Mouse (Mus musculus) stomach, embryonic 16.5 days (tissue): ENCODE measurements around the gene Gfpt2. TPM values are rescaled to one million over a fixed set of nuclear protein-coding genes. Genes with fewer than 3 reads are reported as not detected.
A peak's percentile ranks its signal among the peaks of the same experiment; 100 is the strongest.

Source experiments
- ATAC-seq: fragments of 200-750 bp; cut with Nextera tagmentation; 2 replicates; pipeline ENCODE4 v1.8.0; 2017; ENCODE audit warnings: moderate number of reproducible peaks, moderate TSS enrichment; ENCODE audit not compliant: insufficient read depth, low FRiP score
- H3K27ac ChIP-seq: fragments of 300-500 bp; sonication (generic); 2 replicates; pipeline ENCODE4 v1.5.1; 2014; ENCODE audit warnings: low read length
- H3K27me3 ChIP-seq: fragments of 300-500 bp; sonication (generic); 2 replicates; pipeline ENCODE4 v1.6.1; 2014; ENCODE audit warnings: low read length, control low read depth, mixed read lengths; ENCODE audit not compliant: control insufficient read depth, insufficient read depth
- H3K36me3 ChIP-seq: fragments of 300-500 bp; sonication (generic); 2 replicates; pipeline ENCODE4 v1.6.1; 2014; ENCODE audit warnings: low read length; ENCODE audit not compliant: control insufficient read depth, insufficient read depth
- H3K4me1 ChIP-seq: fragments of 300-500 bp; sonication (generic); 2 replicates; pipeline ENCODE4 v1.6.1; 2014; ENCODE audit warnings: low read length, control low read depth, mixed read lengths; ENCODE audit not compliant: control insufficient read depth, insufficient read depth
- H3K4me2 ChIP-seq: fragments of 300-500 bp; sonication (generic); 2 replicates; pipeline ENCODE4 v1.6.1; 2014; ENCODE audit warnings: low read depth, low read length, mixed read lengths
- H3K4me3 ChIP-seq: fragments of 300-500 bp; sonication (generic); replicated peaks from 2 replicates; pipeline ENCODE4 v1.5.1; 2014; ENCODE audit warnings: mild to moderate bottlenecking, low read length
- H3K9ac ChIP-seq: fragments of 300-500 bp; sonication (generic); 2 replicates; pipeline ENCODE4 v1.6.1; 2014; ENCODE audit warnings: low read length
- H3K9me3 ChIP-seq: fragments of 300-500 bp; sonication (generic); replicated peaks from 2 replicates; pipeline ENCODE4 v1.6.1; 2016; ENCODE audit warnings: low read length, control low read depth; ENCODE audit not compliant: control insufficient read depth
- WGBS: fragments of 180-500 bp; shearing (Covaris S2); extraction: QIAGEN DNeasy Blood & Tissue Kit; methylation state at CpG from one replicate; pipeline ENCODE4 v1.1.7; 2014; 5-methylcytosine and 5-hydroxymethylcytosine counted together
- polyA plus RNA-seq: library from polyadenylated mRNA; unstranded; fragments of >200 nt; fragmentation: Nextera tagmentation; extraction: Ambion mirVana; gene quantifications from 2 replicates; pipeline ENCODE4 v1.2.1, GENCODE M21; 2015

The Gfpt2 gene
- polyA plus RNA-seq, 1 experiment from 2014 or later, result 9.4 TPM

DNA sequence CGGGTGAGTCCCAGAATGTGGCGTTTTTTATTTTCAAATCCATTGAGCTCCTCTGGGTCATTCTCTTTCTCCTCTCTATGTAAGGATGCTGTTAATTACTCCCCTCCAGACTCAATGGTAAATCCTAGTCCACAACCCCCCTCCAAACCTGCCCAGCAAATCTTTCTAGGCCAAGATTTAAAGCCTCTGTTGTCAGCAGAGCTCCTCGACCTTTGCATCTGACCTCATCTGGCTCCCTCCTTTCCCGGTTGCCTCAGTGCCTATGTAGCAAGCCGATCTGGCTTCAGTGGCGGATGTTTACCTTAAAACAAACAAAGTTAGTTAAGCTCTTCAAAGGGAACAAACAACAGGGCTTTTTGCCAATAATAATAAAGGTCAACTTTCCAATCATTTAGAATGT lies 33.3 kb downstream of the Gfpt2 start:
- no peak for ATAC-seq
- H3K4me2 ChIP-seq, result no peak overlapping the region
- H3K4me1 ChIP-seq, result peaks cover 9% of the 10 kb centered on the region; the same call in 1 of the 2 replicates
- no peaks in the 10 kb centered on the region for H3K27me3 ChIP-seq
- H3K27ac ChIP-seq, result no peak overlapping the region
- no peaks in the 10 kb centered on the region for H3K36me3 ChIP-seq
- no peak overlapping the region for H3K4me3 ChIP-seq
- no peak overlapping the region for H3K9ac ChIP-seq
- 34% methylated on average over 6 of the region's 6 CpGs for WGBS
- H3K9me3 ChIP-seq, result no peaks in the 10 kb centered on the region

DNA sequence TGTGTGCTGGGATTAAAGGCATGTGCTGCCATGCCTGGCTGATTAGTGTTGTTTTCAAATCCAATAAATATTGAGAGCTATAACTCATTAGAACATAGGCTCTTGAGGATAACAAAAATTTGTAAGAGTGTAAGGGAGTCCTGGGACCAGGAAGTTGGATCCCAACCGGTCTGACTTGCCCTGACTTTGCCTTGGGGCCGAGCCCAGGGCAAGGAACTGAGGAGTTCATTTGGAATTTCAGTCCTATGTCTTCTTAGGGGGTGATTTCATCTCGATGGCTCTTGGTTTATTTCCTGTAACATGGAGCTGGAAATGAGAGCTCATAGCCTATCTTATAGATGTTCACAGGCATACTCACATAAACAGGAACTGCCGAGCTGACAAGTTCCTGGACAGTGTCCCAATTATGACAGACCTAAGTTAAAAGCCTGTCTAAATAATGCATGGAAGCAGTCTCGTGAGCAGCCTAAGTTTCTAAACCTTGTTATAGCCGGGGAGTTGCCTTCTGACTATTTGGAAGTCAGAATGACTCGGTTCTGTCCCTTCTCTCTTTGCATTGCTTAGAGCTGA lies 35.3 kb downstream of the Gfpt2 start:
- Histone ChIP-seq H3K4me3 (no peak overlapping the region), H3K9ac (no peak overlapping the region), H3K27me3 (no peaks in the 10 kb centered on the region), H3K4me2 (no peak overlapping the region), H3K36me3 (no peaks in the 10 kb centered on the region), H3K9me3 (no peaks in the 10 kb centered on the region), H3K4me1 (peaks cover 9% of the 10 kb centered on the region; the same call in 1 of the 2 replicates), H3K27ac (peak overlapping the region; percentile 1; the same call in 1 of the 2 replicates)
- ATAC-seq, result peak; percentile 50; the same call in 1 of the 2 replicates
- 36% methylated on average over 7 of the region's 7 CpGs for WGBS

DNA sequence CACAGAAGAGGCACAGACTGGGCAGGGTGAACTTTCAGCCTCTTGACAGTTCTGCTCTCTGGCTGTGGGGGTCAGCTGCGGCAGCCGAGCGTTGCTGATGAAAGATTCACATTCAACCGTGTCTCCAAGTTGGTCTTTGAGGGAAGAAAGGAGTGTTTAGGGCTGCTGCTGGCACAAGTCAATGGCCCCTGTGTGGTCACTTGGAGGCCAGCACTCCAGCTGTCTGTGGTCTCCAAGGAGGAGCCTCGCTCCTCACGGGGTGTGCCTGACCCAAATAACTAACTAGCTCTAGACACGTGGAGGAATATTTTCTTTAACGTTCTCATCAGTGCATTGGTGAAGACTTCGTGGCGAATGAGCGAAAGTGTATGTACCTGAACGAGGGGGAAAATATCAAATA lies 38.0 kb downstream of the Gfpt2 start:
- 79% methylated on average over 12 of the region's 12 CpGs for WGBS
- no peak for ATAC-seq

DNA sequence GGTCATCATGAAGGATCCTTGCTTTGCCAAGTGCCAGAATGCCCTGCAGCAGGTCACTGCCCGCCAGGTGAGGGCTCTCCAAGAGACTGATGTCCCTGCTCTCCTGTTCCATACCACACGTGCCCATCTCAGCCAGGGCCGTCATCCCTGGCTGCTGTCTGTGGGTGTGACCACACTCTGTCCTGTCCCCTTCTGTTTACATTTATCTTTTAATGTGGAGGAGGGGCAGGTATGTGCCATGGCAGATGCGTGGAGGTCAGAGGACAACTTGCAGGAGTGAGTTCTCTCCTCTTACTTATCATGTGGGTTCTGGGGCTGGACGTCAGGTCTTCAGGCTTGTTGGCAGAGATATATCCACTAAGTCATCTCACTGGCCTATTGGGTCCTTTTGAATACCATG lies 39.0 kb downstream of the Gfpt2 start:
- 76% methylated on average over 5 of the region's 5 CpGs for WGBS
- H3K27me3 ChIP-seq, result no peaks in the 10 kb centered on the region
- no peak overlapping the region for H3K27ac ChIP-seq
- peaks cover 9% of the 10 kb centered on the region; the same call in 1 of the 2 replicates for H3K4me1 ChIP-seq
- no peaks in the 10 kb centered on the region for H3K36me3 ChIP-seq
- no peak overlapping the region for H3K9ac ChIP-seq
- ATAC-seq, result no peak
- H3K4me2 ChIP-seq, result no peak overlapping the region
- H3K9me3 ChIP-seq, result no peaks in the 10 kb centered on the region
- no peak overlapping the region for H3K4me3 ChIP-seq

More for the DNA sequence above, 38.0 kb downstream of the Gfpt2 start:
- Histone ChIP-seq H3K27me3 (no peaks in the 10 kb centered on the region), H3K9me3 (no peaks in the 10 kb centered on the region), H3K36me3 (no peaks in the 10 kb centered on the region), H3K4me1 (peaks cover 9% of the 10 kb centered on the region; the same call in 1 of the 2 replicates), H3K4me2 (no peak overlapping the region), H3K4me3 (no peak overlapping the region), H3K27ac (no peak overlapping the region), H3K9ac (no peak overlapping the region)

DNA sequence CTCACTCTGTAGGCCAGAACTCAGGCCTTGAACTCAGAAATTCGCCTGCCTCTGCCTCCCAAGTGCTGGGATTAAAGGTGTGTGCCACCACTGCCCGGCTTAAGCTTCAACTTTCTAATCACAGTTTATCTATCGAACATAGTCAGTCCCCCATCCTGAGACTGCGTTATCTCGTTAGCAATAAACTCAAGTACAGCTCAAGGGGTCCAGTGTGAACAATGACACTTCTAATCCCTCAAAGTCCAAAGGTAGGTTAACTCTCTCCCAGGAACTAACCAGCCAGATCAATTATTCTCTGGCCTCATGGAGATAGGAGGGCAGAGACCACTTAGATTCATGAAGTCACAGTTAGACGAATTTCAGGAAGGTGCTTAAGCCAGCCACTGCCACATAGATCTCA lies 40.3 kb downstream of the Gfpt2 start:
- ATAC-seq, result no peak
- Histone ChIP-seq H3K9ac (no peak overlapping the region), H3K4me3 (no peak overlapping the region), H3K36me3 (no peaks in the 10 kb centered on the region), H3K27me3 (no peaks in the 10 kb centered on the region), H3K27ac (no peak overlapping the region), H3K4me1 (peaks cover 5% of the 10 kb centered on the region; the same call in 1 of the 2 replicates), H3K4me2 (no peak overlapping the region), H3K9me3 (no peaks in the 10 kb centered on the region)
- 82% methylated on average over 6 of the region's 6 CpGs for WGBS

DNA sequence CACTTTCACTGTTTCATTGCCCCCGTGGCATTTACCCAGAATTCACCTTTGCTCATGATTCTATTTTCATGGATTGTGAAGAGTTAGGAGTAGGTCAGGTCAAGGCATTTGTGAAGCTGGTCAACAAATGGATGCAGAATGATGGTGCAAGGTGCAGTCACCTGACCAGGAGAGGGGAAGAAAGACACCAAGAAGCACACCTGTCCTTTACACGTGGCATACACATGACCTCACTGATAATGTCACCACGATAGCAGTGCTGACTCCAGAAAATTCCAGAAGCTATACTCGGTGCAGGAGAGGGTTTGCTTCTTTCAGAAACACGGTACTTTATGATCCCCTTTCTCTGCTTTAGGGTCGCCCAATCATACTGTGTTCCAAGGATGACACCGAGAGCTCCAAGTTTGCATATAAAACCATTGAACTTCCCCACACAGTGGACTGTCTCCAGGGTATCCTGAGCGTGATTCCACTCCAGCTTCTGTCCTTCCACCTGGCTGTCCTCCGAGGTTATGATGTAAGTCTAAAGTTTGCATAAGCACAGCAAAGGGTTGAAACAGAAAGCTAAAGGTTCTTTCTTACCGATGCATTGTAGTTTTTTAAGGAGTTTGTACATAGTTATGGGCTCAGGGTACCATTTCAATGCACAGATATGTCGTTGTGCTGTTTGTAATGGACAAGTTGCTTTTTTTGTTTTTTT lies 41.4 kb downstream of the Gfpt2 start:
- Histone ChIP-seq H3K4me3 (no peak overlapping the region), H3K4me1 (no peaks in the 10 kb centered on the region), H3K27ac (no peak overlapping the region), H3K27me3 (no peaks in the 10 kb centered on the region), H3K36me3 (no peaks in the 10 kb centered on the region), H3K4me2 (no peak overlapping the region), H3K9me3 (no peaks in the 10 kb centered on the region), H3K9ac (no peak overlapping the region)
- no peak for ATAC-seq
- WGBS, result 92% methylated on average over 11 of the region's 11 CpGs

DNA sequence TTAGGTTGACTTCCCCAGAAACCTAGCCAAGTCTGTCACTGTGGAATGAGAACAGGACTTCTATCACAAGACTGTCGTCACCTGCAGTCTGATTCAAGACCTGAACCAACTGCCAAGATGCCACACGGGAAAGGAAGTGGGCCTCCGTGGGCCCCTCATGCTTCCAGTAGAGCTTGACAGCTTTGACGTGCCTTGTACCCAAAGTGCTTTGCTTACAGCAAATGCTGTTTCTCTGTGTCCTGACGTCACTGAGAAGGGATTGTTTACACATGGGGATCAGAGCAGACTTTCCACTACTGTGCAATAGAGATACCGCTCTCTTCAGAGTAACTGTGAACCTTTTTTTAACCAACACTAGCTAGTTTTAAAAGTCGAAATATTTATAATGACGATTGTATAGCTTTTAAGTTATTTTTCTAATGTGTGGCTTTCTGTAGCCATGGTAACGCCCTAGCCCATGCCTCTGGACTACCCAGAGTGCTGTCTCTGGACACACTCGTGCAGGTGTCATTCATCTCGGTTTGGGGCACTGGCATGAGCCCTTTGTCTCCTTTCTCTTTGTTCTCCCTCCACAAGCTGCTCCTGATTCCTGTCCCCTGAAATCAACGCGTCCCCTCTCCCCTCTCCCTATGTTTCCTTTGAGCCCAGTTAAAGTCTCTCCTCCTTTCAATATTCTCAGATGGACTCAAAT lies 43.9 kb downstream of the Gfpt2 start:
- Histone ChIP-seq H3K9me3 (no peaks in the 10 kb centered on the region), H3K36me3 (no peaks in the 10 kb centered on the region), H3K9ac (no peak overlapping the region), H3K4me3 (no peak overlapping the region), H3K4me1 (no peaks in the 10 kb centered on the region), H3K27ac (no peak overlapping the region), H3K4me2 (no peak overlapping the region), H3K27me3 (no peaks in the 10 kb centered on the region)
- no peak for ATAC-seq
- WGBS, result 41% methylated on average over 13 of the region's 13 CpGs

DNA sequence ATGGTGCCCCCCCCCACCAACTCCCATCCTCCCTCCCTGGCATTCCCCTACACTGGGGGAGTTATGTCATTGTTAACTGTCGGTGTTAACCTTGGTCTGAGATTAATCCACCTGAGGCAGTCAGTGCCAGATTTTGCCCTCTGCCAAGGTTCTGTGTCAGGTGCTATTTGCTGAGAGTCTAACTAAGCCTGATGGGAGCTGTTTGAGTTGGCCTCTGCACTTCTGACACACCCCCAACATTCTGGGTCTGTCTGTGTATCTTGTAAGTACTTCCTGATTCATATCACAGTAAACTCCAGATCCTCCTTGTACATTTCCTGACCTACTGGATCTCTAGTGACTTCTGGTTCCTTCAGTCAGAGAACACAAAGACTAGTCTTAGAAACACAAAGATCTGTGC lies 46.7 kb downstream of the Gfpt2 start:
- no peak overlapping the region for H3K9ac ChIP-seq
- no peak overlapping the region for H3K4me2 ChIP-seq
- peak; percentile 59 for ATAC-seq
- no peaks in the 10 kb centered on the region for H3K9me3 ChIP-seq
- no peak overlapping the region for H3K4me3 ChIP-seq
- H3K27ac ChIP-seq, result peak overlapping the region; percentile 37
- no peaks in the 10 kb centered on the region for H3K27me3 ChIP-seq
- WGBS, result 58% methylated on average over 1 of the region's 1 CpGs
- no peaks in the 10 kb centered on the region for H3K36me3 ChIP-seq
- peaks cover 6% of the 10 kb centered on the region; the same call in 1 of the 2 replicates for H3K4me1 ChIP-seq

DNA sequence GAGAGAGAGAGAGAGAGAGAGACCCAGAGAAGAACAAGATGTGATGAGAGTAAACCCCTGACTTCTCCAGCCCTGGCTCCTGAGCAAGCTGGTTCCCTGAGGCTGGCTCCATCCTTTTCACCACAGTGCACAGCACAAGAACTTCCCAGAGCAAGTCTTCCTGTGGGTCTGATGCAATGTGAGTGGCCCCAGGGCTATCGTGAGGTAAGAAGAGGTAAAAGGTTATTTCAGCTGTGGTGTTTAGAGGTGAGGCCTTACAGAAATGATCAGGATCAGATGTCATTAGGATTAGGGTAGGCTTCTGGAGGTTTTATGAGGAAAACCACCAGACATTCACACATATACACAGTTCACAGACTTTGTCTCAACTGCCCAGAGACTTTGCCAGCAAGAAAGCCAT lies 47.9 kb downstream of the Gfpt2 start:
- 55% methylated on average over 1 of the region's 1 CpGs for WGBS
- H3K9me3 ChIP-seq, result no peaks in the 10 kb centered on the region
- H3K27me3 ChIP-seq, result no peaks in the 10 kb centered on the region
- H3K9ac ChIP-seq, result no peak overlapping the region
- H3K36me3 ChIP-seq, result no peaks in the 10 kb centered on the region
- H3K27ac ChIP-seq, result no peak overlapping the region
- no peak for ATAC-seq
- no peak overlapping the region for H3K4me2 ChIP-seq
- H3K4me3 ChIP-seq, result no peak overlapping the region
- H3K4me1 ChIP-seq, result peaks cover 11% of the 10 kb centered on the region
